Mouse (Mus musculus): Measurements from ENCODE around the gene Csf3r. TPM values are rescaled to one million over a fixed set of nuclear protein-coding genes. Genes with fewer than 3 reads are reported as not detected.

Gene Csf3r
- polyA plus RNA-seq, 1 experiment: 158 TPM

DNA sequence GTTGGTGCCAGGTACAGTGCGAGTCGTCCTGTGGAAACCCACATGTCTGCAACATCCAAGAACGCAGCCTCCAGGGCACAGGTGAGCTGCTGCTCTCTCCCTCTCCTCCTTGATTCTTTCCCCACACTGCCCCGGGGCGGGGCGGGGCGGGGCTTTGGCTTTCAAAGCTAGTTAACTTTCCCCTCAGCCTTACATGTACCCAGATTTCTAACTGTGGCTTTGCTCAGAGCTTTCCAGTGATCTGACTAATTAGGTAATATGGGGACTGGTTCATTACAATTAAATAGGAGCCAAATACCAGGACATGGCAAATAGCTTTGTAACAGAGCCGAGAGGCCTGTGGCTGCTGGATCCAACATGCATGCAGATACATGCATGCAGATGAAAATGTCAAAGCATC, 60.0 kb downstream of the Csf3r start:
- H3K27ac ChIP-seq (ENCODE audit: control insufficient read depth, insufficient read depth, low read depth, low read length, poor library complexity): no peak overlapping the region
- no peaks in the 10 kb centered on the region for H3K4me1 ChIP-seq (ENCODE audit: control insufficient read depth, insufficient read depth, low read length)
- TF ChIP-seq POLR2A (IDR thresholded peaks at IDR 0.05; ENCODE audit: borderline replicate concordance, control insufficient read depth, low read depth, low read length): no peak
- 75% methylated on average over 8 of the region's 8 CpGs for WGBS
- H3K4me3 ChIP-seq (replicated peaks; ENCODE audit: control insufficient read depth, low read depth, low read length): no peak overlapping the region

DNA sequence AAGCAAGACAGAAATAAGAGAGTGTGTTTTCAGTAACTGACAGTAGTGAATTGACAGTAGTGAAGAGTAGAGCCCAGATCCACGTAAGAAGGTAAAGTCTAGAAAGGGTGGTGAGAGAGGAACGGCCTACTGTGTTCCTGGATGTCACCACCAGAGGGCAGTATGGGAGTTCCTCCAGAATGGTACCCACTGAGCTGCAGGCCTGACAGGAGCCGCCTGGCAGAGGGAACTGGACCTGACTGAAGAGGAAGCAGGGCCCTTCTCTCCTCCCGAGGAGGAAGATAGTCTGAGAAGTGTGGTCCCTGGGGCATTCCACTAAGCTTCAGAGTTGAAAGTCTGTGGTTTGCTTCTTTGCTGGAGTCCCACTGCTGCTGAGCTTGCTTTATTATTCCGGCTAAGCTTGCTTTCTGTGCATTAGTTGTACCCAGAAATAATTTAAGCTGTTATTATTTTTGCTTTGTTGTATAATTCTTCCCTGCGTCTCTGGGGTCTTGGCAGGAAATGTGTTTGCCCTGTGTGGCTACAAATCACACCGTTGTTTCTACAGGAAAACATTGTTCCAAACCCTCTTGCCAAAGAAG, 61.7 kb downstream of the Csf3r start:
- no peak overlapping the region for H3K27ac ChIP-seq (ENCODE audit: control insufficient read depth, insufficient read depth, low read depth, low read length, poor library complexity)
- H3K4me1 ChIP-seq (ENCODE audit: control insufficient read depth, insufficient read depth, low read length): no peaks in the 10 kb centered on the region; the same call in 1 of the 2 replicates
- no peak overlapping the region for H3K4me3 ChIP-seq (replicated peaks; ENCODE audit: control insufficient read depth, low read depth, low read length)
- TF ChIP-seq CTCF (IDR thresholded peaks at IDR 0.05; ENCODE audit: control insufficient read depth, insufficient read depth, low read length): peak; percentile 97
- no peak for TF ChIP-seq POLR2A (IDR thresholded peaks at IDR 0.05; ENCODE audit: borderline replicate concordance, control insufficient read depth, low read depth, low read length)
- WGBS: 7% methylated on average over 7 of the region's 7 CpGs

DNA sequence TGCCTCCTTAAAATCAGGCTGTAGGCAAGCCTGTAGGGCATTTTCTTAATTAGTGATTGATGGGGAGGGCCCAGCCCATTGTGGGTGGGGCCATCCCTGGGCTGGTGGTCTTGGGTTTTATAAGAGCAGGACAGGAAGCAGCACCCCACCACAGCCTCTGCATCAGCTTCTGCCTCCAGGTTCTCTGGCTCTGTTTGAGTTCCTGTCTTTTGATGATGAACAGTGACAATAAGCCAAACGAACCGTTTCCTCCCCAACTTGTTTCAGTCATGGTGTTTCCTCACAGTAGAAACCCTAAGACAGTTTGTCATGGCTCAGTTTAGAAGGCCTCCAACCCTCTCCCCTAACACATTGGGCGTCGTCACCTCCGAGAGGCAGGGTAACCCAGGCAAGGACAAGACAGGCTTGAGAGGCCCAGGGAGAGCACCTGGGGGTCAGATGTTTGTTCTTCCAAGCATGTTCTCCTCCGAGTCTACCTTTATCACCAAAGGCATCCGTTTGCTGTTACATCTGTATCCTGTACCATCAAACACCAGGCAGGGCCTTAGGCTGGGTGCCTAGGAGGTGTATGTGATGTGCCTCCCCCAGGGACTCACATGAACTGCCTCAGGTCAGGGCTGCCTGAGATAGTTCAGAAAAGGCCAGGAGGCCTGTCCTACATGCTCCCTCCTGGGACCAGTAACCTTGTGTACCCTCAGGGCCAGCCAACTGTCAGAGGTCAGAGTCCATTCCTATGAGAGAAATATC, 65.9 kb downstream of the Csf3r start:
- no peak for TF ChIP-seq POLR2A (IDR thresholded peaks at IDR 0.05; ENCODE audit: borderline replicate concordance, control insufficient read depth, low read depth, low read length)
- H3K4me3 ChIP-seq (replicated peaks; ENCODE audit: control insufficient read depth, low read depth, low read length): no peak overlapping the region
- no peaks in the 10 kb centered on the region; the same call in 1 of the 2 replicates for H3K4me1 ChIP-seq (ENCODE audit: control insufficient read depth, insufficient read depth, low read length)
- WGBS: 37% methylated on average over 7 of the region's 7 CpGs
- no peak overlapping the region for H3K27ac ChIP-seq (ENCODE audit: control insufficient read depth, insufficient read depth, low read depth, low read length, poor library complexity)

DNA sequence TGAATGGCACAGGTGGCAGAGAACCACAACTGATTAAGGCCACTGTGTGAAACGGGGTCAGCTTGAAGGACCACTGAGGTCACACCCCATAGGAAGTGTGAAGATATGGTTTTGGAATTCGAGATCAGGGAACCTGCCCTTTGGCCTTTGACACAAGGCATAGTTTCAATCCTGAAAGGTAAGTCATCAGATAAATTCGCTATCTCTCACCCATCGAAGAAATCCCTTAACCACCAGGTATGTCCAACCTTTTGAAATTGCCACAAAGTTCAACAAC, 66.4 kb downstream of the Csf3r start:
- no peaks in the 10 kb centered on the region; the same call in 1 of the 2 replicates for H3K4me1 ChIP-seq (ENCODE audit: control insufficient read depth, insufficient read depth, low read length)
- H3K4me3 ChIP-seq (replicated peaks; ENCODE audit: control insufficient read depth, low read depth, low read length): no peak overlapping the region
- WGBS: 70% methylated on average over 4 of the region's 4 CpGs
- TF ChIP-seq POLR2A (IDR thresholded peaks at IDR 0.05; ENCODE audit: borderline replicate concordance, control insufficient read depth, low read depth, low read length) (no peak), CTCF (IDR thresholded peaks at IDR 0.05; ENCODE audit: control insufficient read depth, insufficient read depth, low read length) (no peak)
- no peak overlapping the region for H3K27ac ChIP-seq (ENCODE audit: control insufficient read depth, insufficient read depth, low read depth, low read length, poor library complexity)

DNA sequence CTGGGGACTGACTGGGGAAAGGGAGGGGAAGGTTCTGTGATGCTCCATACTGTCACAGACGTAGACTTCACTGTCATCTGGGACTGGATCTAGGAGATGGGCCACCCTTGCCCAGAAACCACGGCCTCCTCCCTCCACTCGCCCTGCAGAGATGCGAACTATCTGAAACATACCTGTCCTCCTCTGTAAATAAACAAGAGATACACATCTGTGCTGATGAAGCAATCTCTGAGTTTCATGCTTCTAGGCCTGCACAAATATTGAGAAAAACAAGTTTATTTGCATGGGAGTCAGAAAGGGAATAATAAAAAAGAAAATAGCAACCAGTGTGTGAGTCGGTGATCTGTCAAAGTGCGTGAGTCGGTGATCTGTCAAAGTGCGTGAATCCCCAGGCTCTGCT, 67.5 kb downstream of the Csf3r start:
- H3K4me1 ChIP-seq (ENCODE audit: control insufficient read depth, insufficient read depth, low read length): no peaks in the 10 kb centered on the region; the same call in 1 of the 2 replicates
- WGBS: 84% methylated on average over 8 of the region's 8 CpGs
- no peak overlapping the region for H3K27ac ChIP-seq (ENCODE audit: control insufficient read depth, insufficient read depth, low read depth, low read length, poor library complexity)
- H3K4me3 ChIP-seq (replicated peaks; ENCODE audit: control insufficient read depth, low read depth, low read length): no peak overlapping the region
- TF ChIP-seq POLR2A (IDR thresholded peaks at IDR 0.05; ENCODE audit: borderline replicate concordance, control insufficient read depth, low read depth, low read length): no peak
- TF ChIP-seq CTCF (IDR thresholded peaks at IDR 0.05; ENCODE audit: control insufficient read depth, insufficient read depth, low read length): no peak

Other genes starting within 250 kb of the Csf3r start
- 75.0 and 98.1 TPM in 2 replicates for gene Mrps15, start 22.4 kb downstream of the Csf3r start, polyA plus RNA-seq (2011; ENCODE audit: insufficient read depth, insufficient read length, low replicate concordance, missing spikeins)
- gene Oscp1, start 34.0 kb downstream of the Csf3r start, polyA plus RNA-seq (2011; ENCODE audit: insufficient read depth, insufficient read length, low replicate concordance, missing spikeins): 1.3 and 8.2 TPM in 2 replicates
- gene Lsm10, start 72.1 kb downstream of the Csf3r start, polyA plus RNA-seq (2011; ENCODE audit: insufficient read depth, insufficient read length, low replicate concordance, missing spikeins): 6.6 and 21.2 TPM in 2 replicates
- 7.5 and 14.0 TPM in 2 replicates for gene Stk40, start 79.4 kb downstream of the Csf3r start, polyA plus RNA-seq (2011; ENCODE audit: insufficient read depth, insufficient read length, low replicate concordance, missing spikeins)
- 5.7 and 7.1 TPM in 2 replicates for gene Eva1b, start 123.2 kb downstream of the Csf3r start, polyA plus RNA-seq (2011; ENCODE audit: insufficient read depth, insufficient read length, low replicate concordance, missing spikeins)
- 1.0 TPM in 1 of 2 replicates, not detected in the other for gene Sh3d21, start 138.9 kb downstream of the Csf3r start, polyA plus RNA-seq (2011; ENCODE audit: insufficient read depth, insufficient read length, low replicate concordance, missing spikeins)
- 133 and 198 TPM in 2 replicates for gene Thrap3, start 178.2 kb downstream of the Csf3r start, polyA plus RNA-seq (2011; ENCODE audit: insufficient read depth, insufficient read length, low replicate concordance, missing spikeins)
- 28.7 and 45.5 TPM in 2 replicates for gene Map7d1, start 231.8 kb downstream of the Csf3r start, polyA plus RNA-seq (2011; ENCODE audit: insufficient read depth, insufficient read length, low replicate concordance, missing spikeins)
- gene Trappc3, start 237.8 kb downstream of the Csf3r start, polyA plus RNA-seq (2011; ENCODE audit: insufficient read depth, insufficient read length, low replicate concordance, missing spikeins): 24.1 and 32.5 TPM in 2 replicates